Comparison of ENCODE assay signal across 23 mouse cellular contexts in the genomic region with DNA sequence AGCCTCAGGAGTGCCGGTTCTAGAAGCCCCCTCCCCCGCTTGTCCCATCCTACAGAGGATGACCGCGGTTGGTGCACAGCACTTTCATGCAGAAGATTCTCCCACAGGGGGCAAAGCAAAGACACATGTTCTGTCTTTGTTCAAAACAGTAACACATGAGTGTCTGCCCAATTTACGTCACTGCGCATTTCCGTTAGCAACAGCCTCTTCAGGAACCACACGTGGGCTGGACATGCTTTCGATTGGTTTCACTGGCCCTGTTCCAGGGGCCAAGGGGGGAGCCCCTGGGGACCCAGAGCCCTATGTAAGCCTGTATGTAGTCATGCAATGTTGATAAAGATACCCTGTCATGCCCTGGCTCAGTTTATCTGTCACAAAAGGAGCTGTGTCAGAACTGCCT.
DNase-seq lines count a peak whose midpoint lies in the region; ATAC-seq lines count a peak whose summit lies in the region.
"Had no signal": no experiment of that assay in that cellular context is flagged by ENCODE, and none has a peak within 500 bp of the region (broad histone marks: within the 10 kb centered on the region; RNA-seq: fewer than 3 reads in every experiment).

No protein-coding gene starts in this region.

- no peaks in the 10 kb centered on the region for H3K36me3 ChIP-seq in embryonic facial prominence, embryonic 11.5 days (replicated peaks; ENCODE audit: control insufficient read depth, insufficient read depth, low read depth, low read length)
- H3K36me3 ChIP-seq in limb, embryonic 10.5 days, result no peaks in the 10 kb centered on the region
- no peaks in the 10 kb centered on the region for H3K36me3 ChIP-seq in midbrain, embryonic 16.5 days (ENCODE audit: control insufficient read depth, insufficient read depth, low read length)
- H3K36me3 ChIP-seq: heart, embryonic 15.5 days; hindbrain, embryonic 10.5 days; liver, embryonic 12.5 days had no signal

- DNase-seq in heart, adult 11 months, result peak; percentile 36
- no peak for DNase-seq in heart, postnatal 25 days (ENCODE audit: low spot score)
- peak; percentile 59 for DNase-seq in embryonic facial prominence, embryonic 11.5 days (ENCODE audit: low spot score)
- DNase-seq in limb, embryonic 10.5 days (ENCODE audit: low spot score), result peak; percentile 49
- peak; percentile 28 for DNase-seq in retina, embryonic 14.5 days (ENCODE audit: low spot score)
- no peak for DNase-seq in heart, postnatal 10 days
- DNase-seq: adrenal gland, adult 8-10 months; cerebellum, adult 9-10 months; gastrocnemius, postnatal 10 days; heart, adult 2 months; layer of hippocampus, postnatal 36 days; lung, adult 2 months; right cerebral cortex, postnatal 4 days had no signal

- no peak for ATAC-seq in embryonic facial prominence, embryonic 11.5 days (replicated peaks; ENCODE audit: insufficient number of reproducible peaks, low FRiP score, low TSS enrichment, low read depth)
- ATAC-seq in monocyte, adult 5-6 weeks (replicated peaks; ENCODE audit: insufficient number of reproducible peaks, low FRiP score, low TSS enrichment, poor library complexity, severe bottlenecking), result no peak
- no peak for ATAC-seq in midbrain, embryonic 16.5 days
- ATAC-seq: forebrain, embryonic 16.5 days; hindbrain, postnatal 0 days; intestine, postnatal 0 days; liver, embryonic 12.5 days had no signal

- 51% methylated on average over 9 of the region's 9 CpGs for WGBS in embryonic facial prominence, embryonic 11.5 days
- 56% methylated on average over 9 of the region's 9 CpGs for WGBS in limb, embryonic 10.5 days
- 67% methylated on average over 9 of the region's 9 CpGs for WGBS in midbrain, embryonic 16.5 days

- no peak overlapping the region for H3K4me3 ChIP-seq in embryonic facial prominence, embryonic 11.5 days (ENCODE audit: low read depth, low read length)
- H3K4me3 ChIP-seq in limb, embryonic 10.5 days, result no peak overlapping the region
- no peak overlapping the region for H3K4me3 ChIP-seq in midbrain, embryonic 16.5 days (ENCODE audit: low read depth, low read length)
- H3K4me3 ChIP-seq: heart, adult 2 months; heart, embryonic 15.5 days; hindbrain, embryonic 10.5 days; liver, embryonic 12.5 days had no signal

- H3K27me3 ChIP-seq in embryonic facial prominence, embryonic 11.5 days (ENCODE audit: control insufficient read depth, insufficient read depth, low read length), result no peaks in the 10 kb centered on the region
- H3K27me3 ChIP-seq in limb, embryonic 10.5 days (ENCODE audit: low read depth, poor library complexity, severe bottlenecking), result no peaks in the 10 kb centered on the region
- no peaks in the 10 kb centered on the region for H3K27me3 ChIP-seq in midbrain, embryonic 16.5 days (ENCODE audit: control insufficient read depth, insufficient read depth, low read depth, low read length)
- H3K27me3 ChIP-seq: heart, embryonic 15.5 days; liver, embryonic 12.5 days had no signal

- no peak overlapping the region for H3K4me2 ChIP-seq in embryonic facial prominence, embryonic 11.5 days (ENCODE audit: low read depth, low read length)
- no peak overlapping the region for H3K4me2 ChIP-seq in midbrain, embryonic 16.5 days (ENCODE audit: low read length)
- H3K4me2 ChIP-seq: heart, embryonic 15.5 days; liver, embryonic 12.5 days; midbrain, embryonic 11.5 days had no signal

- no peak overlapping the region for H3K27ac ChIP-seq in embryonic facial prominence, embryonic 11.5 days (replicated peaks; ENCODE audit: low read depth, low read length)
- peak overlapping the region; percentile 84 for H3K27ac ChIP-seq in limb, embryonic 10.5 days
- H3K27ac ChIP-seq in midbrain, embryonic 16.5 days (ENCODE audit: low read length), result no peak overlapping the region
- H3K27ac ChIP-seq: heart, adult 2 months; heart, embryonic 15.5 days; hindbrain, embryonic 10.5 days; hindbrain, postnatal 0 days; liver, embryonic 12.5 days; stomach, postnatal 0 days had no signal

- no peaks in the 10 kb centered on the region for H3K9me3 ChIP-seq in embryonic facial prominence, embryonic 11.5 days (replicated peaks; ENCODE audit: control insufficient read depth, low read length)
- H3K9me3 ChIP-seq in limb, embryonic 10.5 days (replicated peaks), result no peaks in the 10 kb centered on the region
- 0 out of 2 replicates have a peak, but pooled peaks cover 2% of the 10 kb centered on the region for H3K9me3 ChIP-seq in midbrain, embryonic 16.5 days (replicated peaks; ENCODE audit: control insufficient read depth, low read length, poor library complexity, severe bottlenecking)
- H3K9me3 ChIP-seq: heart, embryonic 15.5 days; liver, embryonic 12.5 days had no signal

- no peak overlapping the region for H3K9ac ChIP-seq in embryonic facial prominence, embryonic 11.5 days (replicated peaks; ENCODE audit: low read length)
- no peak overlapping the region for H3K9ac ChIP-seq in midbrain, embryonic 16.5 days (ENCODE audit: low read depth, low read length)
- H3K9ac ChIP-seq: heart, embryonic 15.5 days; liver, embryonic 12.5 days had no signal

- intact Hi-C loops in heart, postnatal 25 days (cut with DNase I), result no loop called here
- intact Hi-C loops in heart, postnatal 10 days (cut with DNase I), result no loop called here

- H3K4me1 ChIP-seq in embryonic facial prominence, embryonic 11.5 days (ENCODE audit: control insufficient read depth, insufficient read depth, low read length), result no peaks in the 10 kb centered on the region
- H3K4me1 ChIP-seq in limb, embryonic 10.5 days, result peaks cover 29% of the 10 kb centered on the region
- no peaks in the 10 kb centered on the region for H3K4me1 ChIP-seq in midbrain, embryonic 16.5 days (ENCODE audit: control insufficient read depth, insufficient read depth, low read length)
- H3K4me1 ChIP-seq: heart, embryonic 15.5 days; liver, embryonic 12.5 days had no signal

Comparison
In these comparisons a context has a peak if more than half of its experiments do, and no peak if none do; other contexts are left out.
1. DNase-seq: peak in heart, adult 11 months (single experiment), embryonic facial prominence, embryonic 11.5 days (single experiment), limb, embryonic 10.5 days (single experiment) and retina, embryonic 14.5 days (single experiment); none in heart, postnatal 25 days (single experiment) and heart, postnatal 10 days (0 of 2).